Mouse (Mus musculus) megakaryocyte, adult 5-6 weeks (primary cell): Measurements from ENCODE around the gene Tpst2. TPM values are rescaled to one million over a fixed set of nuclear protein-coding genes. Genes with fewer than 3 reads are reported as not detected.

ENCODE experiments used
- total RNA-seq, 2 experiments: library from RNA; stranded (forward) in 1 of 2; stranded (reverse) in 1 of 2; fragments of 153-499, 151-499 nt in 1 of 2; fragments of 221-1000, 200-1000 nt in 1 of 2; gene quantifications; 2 replicates each; pipeline versions ENCODE4 v1.2.3 to v1.2.4; 2015 to 2017

The Tpst2 gene
- total RNA-seq, 2 experiments from 2014 or later = 57.5 to 77.0 TPM

Other genes starting within 250 kb of the Tpst2 start
- gene Cryba4, start 24.2 kb upstream of the Tpst2 start, total RNA-seq (2015) = 5.2 and 8.4 TPM in 2 replicates
- gene Cryba4, start 24.2 kb upstream of the Tpst2 start, total RNA-seq (2017) = 3.3 and 3.7 TPM in 2 replicates
- gene Crybb1, start 20.9 kb upstream of the Tpst2 start, total RNA-seq (2015) = 2.4 and 4.2 TPM in 2 replicates
- gene Crybb1, start 20.9 kb upstream of the Tpst2 start, total RNA-seq (2017) = 1.2 and 2.3 TPM in 2 replicates
- 11.3 and 11.7 TPM in 2 replicates for gene Tfip11, start 49.7 kb downstream of the Tpst2 start, total RNA-seq (2015)
- 11.6 and 14.5 TPM in 2 replicates for gene Tfip11, start 49.7 kb downstream of the Tpst2 start, total RNA-seq (2017)
- 31.2 and 35.1 TPM in 2 replicates for gene Srrd, start 66.3 kb downstream of the Tpst2 start, total RNA-seq (2015)
- 20.7 and 21.7 TPM in 2 replicates for gene Srrd, start 66.3 kb downstream of the Tpst2 start, total RNA-seq (2017)
- 14.7 and 18.8 TPM in 2 replicates for gene Hps4, start 66.4 kb downstream of the Tpst2 start, total RNA-seq (2015)
- 13.4 and 14.9 TPM in 2 replicates for gene Hps4, start 66.4 kb downstream of the Tpst2 start, total RNA-seq (2017)
- 0.23 TPM in 1 of 2 replicates, not detected in the other for gene Gm6583, start 79.3 kb downstream of the Tpst2 start, total RNA-seq (2015)
- 0.73 and 1.2 TPM in 2 replicates for gene Gm6583, start 79.3 kb downstream of the Tpst2 start, total RNA-seq (2017)
- gene Asphd2, start 118.2 kb downstream of the Tpst2 start, total RNA-seq (2015) = not detected in 2 replicates
- not detected in 2 replicates for gene Asphd2, start 118.2 kb downstream of the Tpst2 start, total RNA-seq (2017)
- gene Gm6588, start 172.7 kb downstream of the Tpst2 start, total RNA-seq (2015) = not detected in 2 replicates
- gene Gm6588, start 172.7 kb downstream of the Tpst2 start, total RNA-seq (2017) = not detected in 2 replicates